Mouse (Mus musculus): ENCODE results near the gene Lclat1. TPM values are rescaled to one million over a fixed set of nuclear protein-coding genes. Genes with fewer than 3 reads are reported as not detected.

Lclat1 gene
- total RNA-seq, 2 experiments from 2014 or later, result 8.8 to 25.8 TPM

- no peak for ATAC-seq (replicated peaks; ENCODE audit: poor library complexity)
Measured at GRCm38 (mm10) chr17:73195074-73195723, 87.4 kb downstream of the Lclat1 start.

GRCm38 (mm10) chr17:73196139-73196538 is 88.4 kb downstream of the Lclat1 start:
- ATAC-seq (replicated peaks; ENCODE audit: poor library complexity), result peak; percentile 55; the same call in 1 of the 2 replicates

- ATAC-seq (replicated peaks; ENCODE audit: poor library complexity), result peak; percentile 39; the same call in 1 of the 2 replicates
Measured at GRCm38 (mm10) chr17:73197724-73198123, 89.9 kb downstream of the Lclat1 start.

GRCm38 (mm10) chr17:73199387-73199786 is 91.6 kb downstream of the Lclat1 start:
- peak; percentile 58 for ATAC-seq (replicated peaks; ENCODE audit: poor library complexity)

GRCm38 (mm10) chr17:73200380-73200779 is 92.6 kb downstream of the Lclat1 start:
- ATAC-seq (replicated peaks; ENCODE audit: poor library complexity), result no peak

- ATAC-seq (replicated peaks; ENCODE audit: poor library complexity), result no peak
Measured at GRCm38 (mm10) chr17:73203642-73204332, 96.0 kb downstream of the Lclat1 start.

- no peak for ATAC-seq (replicated peaks; ENCODE audit: poor library complexity)
Measured at GRCm38 (mm10) chr17:73210960-73211531, 103.3 kb downstream of the Lclat1 start.

- no peak for ATAC-seq (replicated peaks; ENCODE audit: poor library complexity)
Measured at GRCm38 (mm10) chr17:73212754-73213153, 105.0 kb downstream of the Lclat1 start.

- ATAC-seq (replicated peaks; ENCODE audit: poor library complexity), result no peak
Measured at GRCm38 (mm10) chr17:73213187-73213586, 105.4 kb downstream of the Lclat1 start.

- no peak for ATAC-seq (replicated peaks; ENCODE audit: poor library complexity)
Measured at GRCm38 (mm10) chr17:73213677-73214076, 105.9 kb downstream of the Lclat1 start.

GRCm38 (mm10) chr17:73217274-73217673 is 109.5 kb downstream of the Lclat1 start:
- ATAC-seq (replicated peaks; ENCODE audit: poor library complexity), result no peak

GRCm38 (mm10) chr17:73220746-73221145 is 113.0 kb downstream of the Lclat1 start:
- ATAC-seq (replicated peaks; ENCODE audit: poor library complexity), result no peak

GRCm38 (mm10) chr17:73222077-73222476 is 114.3 kb downstream of the Lclat1 start:
- ATAC-seq (replicated peaks; ENCODE audit: poor library complexity), result peak; percentile 69

GRCm38 (mm10) chr17:73225442-73225841 is 117.7 kb downstream of the Lclat1 start:
- ATAC-seq (replicated peaks; ENCODE audit: poor library complexity), result no peak

- ATAC-seq (replicated peaks; ENCODE audit: poor library complexity), result peak; percentile 34; the same call in 1 of the 2 replicates
Measured at GRCm38 (mm10) chr17:73225996-73226395, 118.2 kb downstream of the Lclat1 start.

- peak; percentile 59 for ATAC-seq (replicated peaks; ENCODE audit: poor library complexity)
Measured at GRCm38 (mm10) chr17:73226595-73226994, 118.8 kb downstream of the Lclat1 start.

GRCm38 (mm10) chr17:73227361-73227760 is 119.6 kb downstream of the Lclat1 start:
- ATAC-seq (replicated peaks; ENCODE audit: poor library complexity), result peak; percentile 45

- peak; percentile 27; the same call in 1 of the 2 replicates for ATAC-seq (replicated peaks; ENCODE audit: poor library complexity)
Measured at GRCm38 (mm10) chr17:73229445-73230155, 121.8 kb downstream of the Lclat1 start.

- peak; percentile 51 for ATAC-seq (replicated peaks; ENCODE audit: poor library complexity)
Measured at GRCm38 (mm10) chr17:73230340-73230989, 122.7 kb downstream of the Lclat1 start.

- ATAC-seq (replicated peaks; ENCODE audit: poor library complexity), result no peak
Measured at GRCm38 (mm10) chr17:73231337-73231736, 123.6 kb downstream of the Lclat1 start.

GRCm38 (mm10) chr17:73232593-73232992 is 124.8 kb downstream of the Lclat1 start:
- no peak for ATAC-seq (replicated peaks; ENCODE audit: poor library complexity)

All from megakaryocyte progenitor cell, adult 5-6 weeks (primary cell).